Mouse (Mus musculus) ES-Bruce4 (cell line): ENCODE results near the gene Pcsk2. TPM values are rescaled to one million over a fixed set of nuclear protein-coding genes. Genes with fewer than 3 reads are reported as not detected.

Experiments used
- H3K27ac ChIP-seq: 2 replicates; pipeline ENCODE4 v1.5.1; 2012; ENCODE audit warnings: low read length, inconsistent platforms; ENCODE audit not compliant: insufficient read depth
- H3K27me3 ChIP-seq: 2 replicates; pipeline ENCODE4 v1.6.1; 2012; ENCODE audit warnings: mild to moderate bottlenecking, low read length, inconsistent platforms; ENCODE audit not compliant: control insufficient read depth, poor library complexity, insufficient read depth, severe bottlenecking
- H3K36me3 ChIP-seq: 2 replicates; pipeline ENCODE4 v1.6.1; 2012; ENCODE audit warnings: inconsistent platforms, mild to moderate bottlenecking, low read length, moderate library complexity; ENCODE audit not compliant: control insufficient read depth, poor library complexity, insufficient read depth, severe bottlenecking
- H3K4me1 ChIP-seq: one replicate; pipeline ENCODE4 v1.8.1; 2011; ENCODE audit warnings: low read length; ENCODE audit not compliant: control insufficient read depth, insufficient read depth
- H3K4me3 ChIP-seq: 2 replicates; pipeline ENCODE4 v1.5.1; 2011; ENCODE audit warnings: low read depth, mild to moderate bottlenecking, low read length
- H3K9ac ChIP-seq: 2 replicates; pipeline ENCODE4 v1.6.1; 2012; ENCODE audit warnings: low read depth, mild to moderate bottlenecking, inconsistent platforms; ENCODE audit not compliant: poor library complexity, severe bottlenecking
- H3K9me3 ChIP-seq: replicated peaks from 2 replicates; pipeline ENCODE4 v1.6.1; 2012; ENCODE audit warnings: mild to moderate bottlenecking, low read length, inconsistent platforms; ENCODE audit not compliant: control insufficient read depth, poor library complexity, insufficient read depth, severe bottlenecking
- CTCF ChIP-seq: IDR thresholded peaks from one replicate; pipeline ENCODE4 v1.8.1; 2011; ENCODE audit warnings: low read depth, low read length
- EP300 ChIP-seq: IDR thresholded peaks from 2 replicates; pipeline ENCODE4 v1.6.1; 2011; ENCODE audit warnings: low read depth, low read length; ENCODE audit not compliant: insufficient read depth
- POLR2A ChIP-seq: IDR thresholded peaks from one replicate; pipeline ENCODE4 v1.8.1; 2011; ENCODE audit warnings: low read length; ENCODE audit not compliant: insufficient read depth
- polyA plus RNA-seq: library from polyadenylated mRNA; stranded (reverse); fragments of >200 nt; gene quantifications from 2 replicates; pipeline ENCODE4 v1.2.4, GENCODE M21; 2011; ENCODE audit warnings: low read depth; ENCODE audit not compliant: missing spikeins, insufficient read depth, insufficient read length

Pcsk2 gene
- polyA plus RNA-seq, 1 experiment: 1.1 TPM

GRCm38 (mm10) chr2:143590398-143590797 lies 44.4 kb downstream of the Pcsk2 start:
- H3K4me1 ChIP-seq: no peaks in the 10 kb centered on the region
- no peaks in the 10 kb centered on the region for H3K9me3 ChIP-seq
- H3K9ac ChIP-seq: no peak overlapping the region
- H3K36me3 ChIP-seq: no peaks in the 10 kb centered on the region
- no peak for TF ChIP-seq POLR2A
- TF ChIP-seq CTCF: no peak
- no peak for TF ChIP-seq EP300
- no peak overlapping the region for H3K27ac ChIP-seq
- H3K4me3 ChIP-seq: no peak overlapping the region
- H3K27me3 ChIP-seq: no peaks in the 10 kb centered on the region

- Histone ChIP-seq H3K9me3 (no peaks in the 10 kb centered on the region), H3K9ac (no peak overlapping the region), H3K4me3 (no peak overlapping the region), H3K27ac (no peak overlapping the region), H3K4me1 (no peaks in the 10 kb centered on the region), H3K36me3 (no peaks in the 10 kb centered on the region), H3K27me3 (no peaks in the 10 kb centered on the region)
- TF ChIP-seq EP300 (no peak), CTCF (no peak)
These were observed 57.1 kb downstream of the Pcsk2 start for GRCm38 (mm10) chr2:143603071-143603470.

- H3K4me3 ChIP-seq: no peak overlapping the region
These were observed 58.0 kb downstream of the Pcsk2 start for GRCm38 (mm10) chr2:143603871-143604512.

GRCm38 (mm10) chr2:143610355-143611331 lies 64.7 kb downstream of the Pcsk2 start:
- Histone ChIP-seq H3K4me1 (no peaks in the 10 kb centered on the region), H3K27ac (no peak overlapping the region), H3K9me3 (no peaks in the 10 kb centered on the region), H3K27me3 (no peaks in the 10 kb centered on the region), H3K36me3 (no peaks in the 10 kb centered on the region), H3K4me3 (no peak overlapping the region), H3K9ac (no peak overlapping the region)
- TF ChIP-seq POLR2A (no peak), EP300 (no peak), CTCF (no peak)

More at GRCm38 (mm10) chr2:143603871-143604512, 58.0 kb downstream of the Pcsk2 start:
- Histone ChIP-seq H3K27me3 (no peaks in the 10 kb centered on the region), H3K9ac (no peak overlapping the region), H3K27ac (no peak overlapping the region), H3K9me3 (no peaks in the 10 kb centered on the region), H3K4me1 (no peaks in the 10 kb centered on the region), H3K36me3 (no peaks in the 10 kb centered on the region)
- TF ChIP-seq CTCF: no peak
- TF ChIP-seq EP300: 0 out of 2 replicates have a peak, but pooled peaks have one; percentile 55
- TF ChIP-seq POLR2A: no peak

GRCm38 (mm10) chr2:143613466-143613865 lies 67.5 kb downstream of the Pcsk2 start:
- TF ChIP-seq EP300: no peak
- TF ChIP-seq POLR2A: no peak
- no peak for TF ChIP-seq CTCF

More at GRCm38 (mm10) chr2:143613466-143613865, 67.5 kb downstream of the Pcsk2 start:
- H3K27me3 ChIP-seq: no peaks in the 10 kb centered on the region
- no peaks in the 10 kb centered on the region for H3K4me1 ChIP-seq
- H3K9me3 ChIP-seq: no peaks in the 10 kb centered on the region
- H3K27ac ChIP-seq: no peak overlapping the region
- H3K4me3 ChIP-seq: no peak overlapping the region
- no peak overlapping the region for H3K9ac ChIP-seq
- no peaks in the 10 kb centered on the region for H3K36me3 ChIP-seq
